Mouse (Mus musculus): Measurements from ENCODE around the gene Slc36a3.
"Not testable (repeated sequence)": the region's sequence is repeated elsewhere in the genome, so short reads cannot be mapped to it uniquely, and the experiment has no call there.

Slc36a3 gene

DNA sequence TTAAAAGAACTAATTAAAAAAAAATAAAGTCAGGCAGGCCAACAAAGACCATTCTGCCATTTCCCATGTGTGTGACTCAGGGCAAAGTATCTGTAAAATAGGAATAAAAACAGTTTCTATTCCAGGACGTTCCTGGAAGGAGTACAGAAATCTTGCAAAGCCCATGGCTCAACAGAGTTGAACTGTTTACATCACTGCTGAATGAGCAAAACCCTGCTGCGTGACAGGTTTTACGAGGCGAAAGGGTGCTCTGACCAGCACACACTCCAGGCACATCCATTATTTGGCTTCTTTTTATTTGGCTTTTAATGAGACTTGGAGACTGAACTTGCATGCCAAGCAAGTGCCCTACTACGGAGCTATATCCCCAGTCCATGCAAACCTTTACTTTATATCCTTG is 7.5 kb downstream of the Slc36a3 start:
- peak; percentile 8 for DNase-seq (ENCODE audit: low read depth, low spot score)

DNA sequence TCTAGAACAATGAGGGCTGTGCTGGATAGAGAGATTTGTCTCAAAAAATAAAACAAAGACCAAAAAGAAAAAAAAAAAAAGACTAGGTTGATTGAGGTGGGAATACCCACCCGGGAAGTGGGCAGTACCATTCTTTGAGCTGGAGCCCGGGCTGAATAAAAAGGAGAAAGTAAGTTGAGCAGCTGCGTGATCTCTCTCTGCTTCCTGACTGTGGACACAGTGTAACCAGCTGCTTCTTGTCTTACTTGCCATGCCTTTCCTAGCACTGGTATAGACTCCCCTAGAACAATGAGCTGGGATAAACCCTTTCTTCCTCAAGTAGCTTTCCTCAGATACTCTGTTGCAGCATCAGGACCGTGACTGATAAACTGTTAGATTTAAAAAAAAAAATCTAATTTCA is 10.0 kb downstream of the Slc36a3 start:
- DNase-seq (ENCODE audit: low read depth, low spot score), result no peak

DNA sequence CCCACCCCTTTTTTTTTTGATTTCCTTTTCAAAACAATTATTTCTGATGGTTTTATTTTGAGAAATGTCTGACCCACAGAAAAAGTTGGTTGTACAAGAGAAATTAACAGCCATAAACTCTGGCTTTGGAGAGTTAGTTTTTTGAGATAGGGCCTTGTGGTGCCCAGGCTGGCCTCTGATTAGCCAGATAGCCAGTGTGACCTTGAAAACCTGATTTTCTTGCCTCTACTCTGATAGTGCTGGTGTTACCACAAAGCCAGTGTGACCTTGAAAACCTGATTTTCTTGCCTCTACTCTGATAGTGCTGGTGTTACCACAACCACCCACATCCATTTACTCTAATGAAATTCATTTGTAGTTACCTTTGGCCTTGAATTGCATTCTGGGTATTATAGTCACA is 13.9 kb downstream of the Slc36a3 start:
- DNase-seq (ENCODE audit: low read depth, low spot score), result no peak

DNA sequence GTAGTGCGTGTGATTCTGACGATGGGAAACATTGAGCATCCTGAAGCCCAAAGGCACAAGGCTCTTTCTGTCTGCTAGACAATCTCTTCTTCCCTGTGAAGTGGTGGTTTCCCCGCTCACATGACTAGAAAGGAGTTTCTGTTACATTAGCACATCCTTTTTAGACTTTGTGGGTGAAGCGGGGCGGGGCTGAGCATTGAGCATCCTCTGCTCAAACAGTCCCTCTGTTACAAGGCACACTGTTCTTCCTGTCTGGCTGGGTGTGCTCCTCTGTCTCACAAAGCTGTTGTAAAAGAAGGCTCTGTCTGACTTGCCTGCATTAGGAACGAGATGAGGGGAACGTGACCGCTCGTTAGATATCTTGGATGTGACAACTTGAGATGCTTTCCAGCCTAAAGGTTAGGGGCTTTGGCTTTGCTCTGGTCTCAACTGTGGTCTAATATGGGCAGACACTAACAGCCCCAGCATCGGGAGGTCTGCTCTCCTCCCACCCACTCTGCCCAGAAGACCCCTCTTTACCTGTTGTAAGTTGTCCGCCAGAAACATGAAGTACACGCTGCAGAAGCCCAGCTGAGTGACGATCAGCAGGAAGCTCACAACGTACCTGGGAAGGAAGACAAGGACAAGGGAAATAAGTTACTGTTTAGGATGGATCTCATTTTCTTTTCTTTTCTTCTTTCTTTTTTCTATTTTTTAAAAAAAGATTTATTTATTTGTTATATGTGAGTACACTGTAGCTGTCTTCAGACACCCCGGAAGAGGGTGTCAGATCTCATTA is 14.5 kb downstream of the Slc36a3 start:
- DNase-seq (ENCODE audit: low read depth, low spot score), result no peak

DNA sequence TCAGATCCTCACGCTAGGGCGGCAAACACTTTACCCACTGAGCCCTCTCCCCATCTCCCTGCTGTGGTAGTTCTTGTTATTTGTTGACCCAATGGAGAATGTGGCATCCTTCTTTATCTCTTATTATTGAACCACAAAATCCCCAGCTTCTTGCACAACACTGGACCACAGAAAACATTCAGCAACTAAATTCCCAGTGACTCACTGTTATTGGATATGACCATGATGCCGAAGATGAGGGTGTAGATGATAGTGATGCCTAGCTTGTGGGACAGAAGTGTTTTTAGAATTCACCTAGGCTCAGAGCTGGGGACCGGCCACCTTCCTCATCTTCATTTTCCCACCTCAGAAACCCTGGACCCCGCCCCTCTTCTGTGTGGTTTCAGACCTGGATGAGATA is 16.6 kb downstream of the Slc36a3 start:
- no peak for DNase-seq (ENCODE audit: low read depth, low spot score)

DNA sequence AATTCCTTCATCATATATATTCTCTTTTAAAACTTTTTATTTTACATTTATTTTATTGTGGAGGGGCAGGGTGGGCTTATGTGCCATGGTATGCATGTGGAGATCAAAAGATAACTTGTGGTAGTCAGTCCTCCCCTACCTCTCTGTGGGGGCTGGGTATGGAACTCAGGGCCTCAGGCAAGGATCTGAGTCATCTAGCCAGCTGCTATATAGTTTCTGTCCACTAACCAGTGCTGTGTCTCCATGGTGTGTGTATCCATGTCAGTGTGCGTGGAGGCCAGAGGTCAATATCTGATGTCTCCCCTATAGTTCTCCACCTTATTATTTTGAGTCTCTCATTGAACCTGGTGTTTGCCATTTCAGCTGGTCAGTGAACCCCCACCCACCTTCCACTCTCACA is 17.1 kb downstream of the Slc36a3 start:
- DNase-seq (ENCODE audit: low read depth, low spot score), result no peak

DNA sequence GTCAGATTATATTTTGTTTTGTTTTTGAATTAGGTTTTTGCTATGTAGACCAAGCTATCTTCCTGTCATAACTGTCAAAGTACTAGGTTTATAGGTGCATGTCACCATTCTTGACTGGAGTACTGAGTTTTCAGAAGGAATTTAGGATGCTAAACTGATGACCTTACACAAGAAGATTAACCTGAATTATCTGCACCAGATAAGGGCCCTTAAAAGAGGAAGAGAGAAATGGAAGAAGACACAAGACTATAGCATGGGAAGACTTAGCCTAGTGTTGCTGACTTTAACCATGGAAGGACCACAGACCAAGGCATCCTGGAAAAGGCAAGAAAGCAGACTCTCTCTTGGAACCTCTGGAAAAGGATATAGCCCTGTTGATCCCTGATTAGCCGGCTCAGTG is 18.3 kb downstream of the Slc36a3 start:
- DNase-seq (ENCODE audit: low read depth, low spot score), result no peak

DNA sequence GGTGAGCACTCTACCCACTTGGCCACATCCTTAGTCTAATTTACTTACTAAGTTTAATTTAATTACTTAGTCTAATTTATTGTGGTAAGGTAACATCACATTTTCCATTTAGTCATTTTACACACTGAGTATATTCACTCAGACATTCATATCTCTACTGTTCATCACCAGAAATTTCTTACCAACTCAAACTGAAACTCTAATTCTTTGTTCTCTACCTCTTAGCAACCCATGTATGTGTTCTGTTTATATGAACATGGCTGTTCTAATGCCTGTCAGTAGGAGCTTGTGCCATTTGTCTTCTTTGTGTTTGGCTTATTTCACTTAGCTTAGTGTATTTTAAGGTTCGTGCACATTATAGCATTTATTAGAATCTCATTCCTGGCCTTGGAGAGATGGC is 19.6 kb downstream of the Slc36a3 start:
- no peak for DNase-seq (ENCODE audit: low read depth, low spot score)

DNA sequence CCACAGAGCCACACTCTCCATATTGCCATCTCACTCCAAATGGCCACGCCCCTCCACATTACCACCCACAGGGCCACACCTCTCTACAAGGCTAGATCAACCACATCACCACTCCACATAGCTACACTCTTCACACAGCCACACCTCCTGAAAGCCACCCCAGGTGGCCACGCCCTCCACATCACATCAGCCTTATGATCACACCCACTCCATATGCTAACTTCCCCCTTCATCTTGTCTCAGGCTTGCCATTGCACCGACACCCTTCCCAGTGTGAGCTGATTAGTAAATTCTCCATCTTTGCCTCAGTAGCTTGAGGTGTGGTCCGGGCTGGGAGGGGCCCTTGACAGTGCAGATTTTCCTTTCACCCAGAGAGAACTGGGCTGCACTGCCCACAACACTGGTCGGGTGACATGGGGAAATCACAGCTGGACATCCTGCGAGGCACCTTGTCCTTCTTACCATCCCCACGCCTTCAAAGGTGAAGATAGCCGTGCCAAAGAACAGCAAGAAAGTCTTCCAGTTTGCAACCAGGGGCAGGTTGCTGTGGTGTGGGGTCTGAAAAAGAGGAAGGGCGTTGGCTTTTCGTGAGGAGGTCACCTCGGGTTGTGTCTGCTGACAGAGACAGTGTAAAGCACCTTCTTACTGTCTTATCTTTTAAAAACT is 20.3 kb downstream of the Slc36a3 start:
- no peak for DNase-seq (ENCODE audit: low read depth, low spot score)

DNA sequence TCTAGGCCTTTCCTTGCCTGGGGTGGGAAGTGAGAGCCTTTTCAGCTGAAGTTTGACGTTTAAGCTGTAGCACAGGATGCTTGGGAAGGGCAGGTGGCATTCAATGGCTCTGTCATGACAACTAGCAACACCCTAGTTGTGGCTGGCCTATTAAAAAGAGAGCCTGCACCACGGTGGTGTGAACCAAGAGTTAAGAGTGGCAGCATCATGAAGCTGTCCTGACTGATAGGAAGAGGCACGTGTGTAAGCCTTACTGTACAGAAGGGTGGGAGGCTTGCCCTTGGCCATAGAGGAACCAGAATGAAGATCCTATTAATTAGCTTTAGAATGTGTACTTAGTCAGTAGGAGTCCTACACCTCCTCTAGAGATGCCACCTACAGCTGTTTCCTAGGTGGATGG is 23.1 kb downstream of the Slc36a3 start:
- no peak for DNase-seq (ENCODE audit: low read depth, low spot score)

DNA sequence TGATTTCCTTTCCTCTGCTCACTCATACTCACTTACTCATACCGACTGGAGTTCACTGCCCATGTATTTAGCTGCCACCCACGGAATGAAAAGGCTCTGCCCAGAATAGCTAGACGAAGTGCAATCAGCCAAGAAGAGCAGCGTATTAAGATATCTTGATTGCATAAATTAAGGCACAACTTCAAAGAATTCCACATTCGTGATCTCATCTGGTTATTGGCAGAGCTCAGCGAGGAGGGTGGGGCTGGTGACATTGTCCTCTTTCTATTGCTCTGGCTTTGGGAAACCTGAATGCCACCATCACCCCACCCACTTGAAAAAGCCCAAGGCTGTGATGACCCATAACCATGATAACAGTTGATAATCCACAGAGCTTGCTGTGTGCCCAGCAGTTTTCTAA is 23.6 kb downstream of the Slc36a3 start:
- no peak for DNase-seq (ENCODE audit: low read depth, low spot score)

DNA sequence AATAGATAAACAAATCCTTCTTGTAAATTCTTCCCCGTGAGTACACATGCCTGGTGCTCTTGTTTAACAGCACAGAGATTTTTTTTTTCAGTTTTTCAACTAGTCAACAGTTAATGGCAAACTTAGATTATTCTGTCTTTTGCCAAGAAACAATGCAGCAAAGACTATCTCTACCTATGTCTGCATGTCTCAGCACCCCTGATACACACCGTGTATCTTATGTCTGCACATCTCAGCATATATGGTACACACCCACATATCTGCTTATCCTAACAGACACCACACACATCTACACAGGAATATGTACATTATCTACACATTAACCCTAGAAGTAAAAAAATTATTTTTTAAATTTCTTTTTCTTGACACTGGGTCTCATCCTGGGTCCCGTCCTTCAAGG is 24.8 kb downstream of the Slc36a3 start:
- DNase-seq (ENCODE audit: low read depth, low spot score), result no peak

DNA sequence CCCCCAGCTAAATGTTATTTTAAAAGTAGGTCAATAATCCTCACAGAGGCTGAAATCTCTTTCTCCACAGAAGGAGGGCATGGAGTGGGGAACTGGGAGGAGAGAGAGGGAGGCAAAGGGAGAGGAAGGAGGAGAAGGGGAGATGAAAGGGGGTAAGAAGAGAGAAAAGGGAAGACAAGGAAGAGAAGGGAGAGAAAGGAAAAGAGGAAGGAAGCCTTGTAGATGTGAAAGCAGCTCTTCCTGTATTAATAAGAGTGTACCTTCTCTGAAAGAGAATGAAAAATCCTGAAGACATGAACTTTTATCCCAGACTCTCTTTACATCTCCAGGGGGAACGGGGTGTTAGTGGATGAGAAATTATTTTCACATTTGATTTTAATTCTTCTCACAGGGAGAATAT is 30.1 kb downstream of the Slc36a3 start:
- DNase-seq (ENCODE audit: low read depth, low spot score), result no peak

DNA sequence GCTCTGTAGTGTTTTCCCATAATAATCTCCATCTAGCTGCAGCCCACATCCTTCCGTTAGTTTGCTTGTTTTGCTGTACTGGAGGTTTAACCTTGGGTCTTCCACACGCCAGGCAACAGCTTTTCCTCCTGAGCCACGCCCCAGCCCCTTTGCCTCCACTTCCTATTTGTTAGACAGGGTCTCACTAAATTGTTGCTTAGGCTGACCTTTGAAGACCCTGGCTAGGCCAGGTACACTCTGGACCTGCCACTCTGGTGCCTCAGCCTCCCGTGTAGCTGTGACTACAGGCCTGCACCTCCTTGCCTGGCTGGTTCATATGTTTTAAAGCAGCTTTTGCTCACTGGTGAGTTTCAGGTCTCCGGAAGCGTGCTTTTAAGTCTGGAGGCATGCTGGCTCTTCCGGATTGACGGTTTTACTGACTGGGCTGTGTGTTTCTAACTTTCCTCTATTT is 30.7 kb downstream of the Slc36a3 start:
- no peak for DNase-seq (ENCODE audit: low read depth, low spot score)

DNA sequence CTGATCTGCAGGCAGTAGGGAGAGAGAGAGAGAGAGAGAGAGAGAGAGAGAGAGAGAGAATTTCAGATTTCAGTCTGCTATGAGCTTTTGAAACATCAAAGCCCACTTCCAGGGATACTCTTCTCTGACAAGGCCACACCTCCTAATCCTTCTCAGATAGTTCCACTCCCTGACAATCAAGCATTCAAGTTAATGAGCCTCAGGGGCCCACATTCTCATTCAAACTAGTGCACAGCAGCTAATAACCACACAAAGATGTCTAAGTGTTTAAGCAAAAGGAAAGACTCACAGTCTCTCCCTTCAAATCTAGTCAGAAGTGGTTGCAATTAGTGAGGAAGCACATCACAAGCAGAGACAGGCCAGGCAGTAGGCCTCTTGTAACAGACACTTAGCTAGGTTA is 31.2 kb downstream of the Slc36a3 start:
- DNase-seq (ENCODE audit: low read depth, low spot score), result no peak

DNA sequence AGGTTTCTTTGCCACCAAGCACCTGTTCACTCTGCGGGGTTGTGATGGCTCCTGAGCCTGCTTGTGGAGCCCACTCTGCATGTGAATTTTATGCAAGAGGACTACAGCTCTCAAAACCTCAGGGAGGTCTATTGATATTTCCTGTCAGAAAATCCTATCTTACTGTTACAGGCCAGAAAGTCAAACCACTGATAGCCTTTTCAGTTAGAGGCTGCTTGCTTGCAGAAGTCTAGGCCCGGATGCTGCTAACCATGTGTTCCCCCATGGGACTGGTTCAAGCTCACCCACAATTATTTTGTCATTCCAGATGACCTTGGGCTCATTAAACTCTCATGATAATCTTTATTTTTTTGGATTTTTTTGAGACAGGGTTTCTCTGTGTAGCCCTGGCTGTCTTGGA is 34.5 kb downstream of the Slc36a3 start:
- DNase-seq (ENCODE audit: low read depth, low spot score), result no peak

DNA sequence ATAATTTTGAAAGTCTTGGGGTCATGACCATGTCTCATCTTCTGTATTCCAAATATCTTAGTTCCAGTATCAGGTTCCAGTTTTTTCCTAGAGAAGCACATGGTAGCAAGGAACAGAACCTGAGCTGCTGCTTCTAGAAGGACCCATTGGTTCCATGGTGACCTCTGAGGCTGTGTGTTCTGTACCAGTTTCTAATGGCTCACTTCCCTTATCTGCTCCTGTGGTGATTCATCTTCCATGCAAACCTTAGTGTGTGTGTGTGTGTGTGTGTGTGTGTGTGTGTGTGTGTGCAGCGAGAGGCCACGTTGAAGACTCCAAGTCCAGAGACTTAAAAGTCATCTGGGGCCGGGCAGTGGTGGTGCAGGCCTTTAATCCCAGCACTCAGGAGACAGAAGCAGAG is 35.5 kb downstream of the Slc36a3 start:
- no peak for DNase-seq (ENCODE audit: low read depth, low spot score)

DNA sequence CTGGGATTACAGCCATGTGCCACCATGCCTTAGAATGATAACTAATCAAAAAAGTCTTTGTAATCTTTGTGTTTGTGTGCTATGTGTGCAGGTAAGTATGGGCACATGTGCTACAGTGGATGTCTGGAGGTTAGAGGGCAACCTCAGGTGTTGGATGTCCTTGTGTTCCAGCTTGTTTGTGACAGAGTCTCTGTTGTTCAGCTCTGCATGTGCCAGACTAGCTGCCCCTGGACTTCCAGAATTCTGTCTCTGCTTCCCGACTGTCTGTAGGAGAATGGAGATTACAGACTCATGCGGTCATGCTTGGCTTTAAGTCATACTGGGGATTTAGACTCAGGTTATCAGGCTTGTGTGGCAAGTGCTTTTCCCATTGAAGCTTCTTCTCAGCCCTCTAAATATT is 37.2 kb downstream of the Slc36a3 start:
- DNase-seq (ENCODE audit: low read depth, low spot score), result no peak

DNA sequence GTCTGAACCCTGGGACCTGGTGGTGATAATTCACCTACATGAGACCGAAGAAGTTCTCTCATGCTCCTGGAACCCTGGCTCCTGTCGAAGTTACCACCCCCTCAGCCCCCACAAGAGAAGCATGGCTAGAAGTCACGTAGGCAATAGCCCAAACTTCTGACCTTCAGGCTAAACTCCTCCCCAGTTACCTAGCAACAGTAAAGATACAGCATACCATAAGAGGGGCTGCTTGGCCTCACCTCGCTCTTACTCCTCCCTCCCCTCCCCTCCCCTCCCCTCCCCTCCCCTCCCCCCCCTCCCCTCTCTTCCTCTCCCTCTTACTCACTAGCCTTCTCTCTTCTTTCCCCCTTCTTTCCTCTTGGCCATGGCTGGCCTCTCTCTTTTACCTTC is 37.7 kb downstream of the Slc36a3 start:
- not testable (repeated sequence) for DNase-seq (ENCODE audit: low read depth, low spot score)

DNA sequence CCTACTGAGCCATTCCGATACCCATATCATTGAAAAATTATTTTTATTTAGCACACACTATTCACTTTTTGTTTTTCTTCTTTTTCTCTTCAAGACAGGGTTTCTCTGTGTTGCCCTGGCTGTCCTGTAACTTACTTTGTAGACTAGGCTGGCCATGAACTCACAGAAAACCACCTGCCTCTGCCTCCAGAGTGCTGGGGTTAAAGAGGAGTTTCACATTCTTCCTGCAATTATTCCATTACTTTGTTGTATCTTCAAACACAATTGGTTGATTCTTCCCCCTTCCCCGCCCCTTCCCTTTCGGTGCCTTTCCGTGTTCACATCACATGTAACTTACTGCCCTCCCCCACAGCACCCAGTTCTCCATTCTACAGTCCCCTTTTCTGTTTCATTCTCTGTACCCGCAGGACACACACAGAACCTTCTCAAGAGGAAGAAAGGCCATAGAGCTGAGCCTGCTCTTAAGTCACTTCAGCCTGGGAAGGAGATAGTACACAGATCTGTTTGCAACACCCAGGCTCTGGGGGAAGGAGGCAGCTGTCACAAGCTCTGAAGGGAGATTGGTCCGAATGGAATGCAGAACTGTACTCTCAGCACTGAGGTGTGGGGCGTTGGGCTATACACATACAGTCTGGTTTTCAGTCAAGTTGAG is 38.2 kb downstream of the Slc36a3 start:
- DNase-seq (ENCODE audit: low read depth, low spot score), result no peak

DNA sequence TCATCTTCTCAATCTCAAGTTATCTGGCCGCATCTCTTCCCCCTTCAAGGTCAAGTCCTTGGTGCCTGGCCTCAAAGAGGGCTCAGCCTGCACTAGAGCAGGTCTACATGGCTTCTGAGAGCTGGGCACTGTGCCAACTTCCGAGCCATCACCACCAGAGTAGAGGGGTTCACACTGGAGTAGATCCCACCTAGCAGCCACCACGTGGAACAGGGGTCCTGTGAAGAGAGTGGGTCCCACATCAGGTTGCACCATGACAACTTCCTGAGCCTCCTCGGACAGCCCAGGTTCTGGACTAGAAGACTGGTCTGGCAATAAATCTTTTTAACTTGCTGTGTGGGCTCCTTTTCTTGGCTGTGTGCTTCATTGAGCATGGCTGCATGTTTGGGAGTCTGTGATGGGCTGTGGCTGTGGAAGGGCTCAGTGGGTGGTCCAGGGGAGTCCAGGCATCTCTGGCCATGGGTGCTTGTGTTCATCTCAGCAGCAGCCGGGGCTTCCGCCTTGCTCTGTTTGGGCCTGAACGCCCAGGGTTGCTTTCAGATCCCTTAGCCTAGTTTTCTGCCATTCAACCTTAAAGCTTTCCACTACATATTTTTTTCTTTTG is 40.8 kb downstream of the Slc36a3 start:
- DNase-seq (ENCODE audit: low read depth, low spot score), result no peak

DNA sequence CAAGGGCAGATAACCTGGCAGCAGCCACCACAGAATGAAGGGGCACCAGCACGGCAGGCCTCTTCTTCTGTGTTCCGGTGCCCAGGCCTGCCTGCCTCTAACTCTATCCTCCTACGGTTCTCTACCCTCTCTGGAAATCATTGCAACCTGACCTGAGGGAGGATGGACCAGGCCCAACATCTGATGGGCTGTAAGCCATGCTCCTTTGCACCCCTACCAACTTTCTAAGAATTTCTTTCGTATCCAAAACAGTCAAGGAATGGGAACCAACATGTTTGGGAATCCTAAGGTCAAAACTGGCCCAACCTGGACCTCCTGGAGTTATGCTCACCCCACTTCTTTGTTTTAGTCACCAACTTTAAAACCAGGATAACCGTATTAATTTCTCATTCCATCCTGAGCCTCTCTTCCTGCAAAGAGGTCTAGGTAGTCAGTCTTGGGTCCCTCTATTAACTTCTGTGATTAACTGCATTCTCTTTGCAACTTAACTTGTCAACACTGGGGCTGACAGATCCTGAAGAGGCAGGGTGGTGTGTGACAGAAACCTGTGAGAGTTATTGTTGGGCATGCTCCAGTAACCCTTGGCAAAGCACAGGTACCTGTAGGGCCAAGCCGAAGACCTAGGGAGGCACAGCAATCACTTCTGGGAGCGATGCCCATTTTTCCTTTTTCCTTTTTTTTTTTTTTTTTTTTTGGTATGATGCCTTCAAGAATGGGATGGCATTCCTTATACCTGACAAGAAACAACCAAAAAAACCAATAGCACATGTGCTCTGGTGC is 41.8 kb downstream of the Slc36a3 start:
- DNase-seq (ENCODE audit: low read depth, low spot score), result no peak
